Mouse (Mus musculus) ovary, postnatal 10 days (tissue): Measurements from ENCODE around the gene Zkscan7.
"Not testable (repeated sequence)": the region's sequence is repeated elsewhere in the genome, so short reads cannot be mapped to it uniquely, and the experiment has no call there.

Source experiments
- DNase-seq: peaks from one replicate; pipeline ENCODE4 v3.0.0; 2022; ENCODE audit warnings: low spot score

The Zkscan7 gene

DNA sequence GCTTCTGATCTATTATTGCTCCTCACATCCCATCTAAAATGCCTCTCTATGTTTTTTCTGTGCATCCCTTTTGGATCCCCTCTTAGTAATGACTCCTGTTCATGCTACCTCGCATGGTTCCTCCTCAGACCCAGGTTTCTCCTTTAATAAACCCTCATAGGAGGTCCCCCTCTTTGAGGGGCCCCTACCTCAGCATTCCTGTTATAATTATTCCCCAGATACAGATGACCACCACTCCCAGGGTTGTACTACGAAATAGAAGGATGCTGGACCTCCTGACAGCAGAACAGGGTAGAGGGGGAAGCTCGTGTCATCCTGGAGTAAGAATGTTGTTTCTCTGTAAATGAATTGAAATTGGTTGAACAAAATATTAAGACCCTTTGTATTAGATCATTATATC is at the start of gene Zkscan7:
Gene Zkscan7, plus strand, starts transcription at position 301 of the 400 bp plus-strand sequence.
- DNase-seq = no peak

DNA sequence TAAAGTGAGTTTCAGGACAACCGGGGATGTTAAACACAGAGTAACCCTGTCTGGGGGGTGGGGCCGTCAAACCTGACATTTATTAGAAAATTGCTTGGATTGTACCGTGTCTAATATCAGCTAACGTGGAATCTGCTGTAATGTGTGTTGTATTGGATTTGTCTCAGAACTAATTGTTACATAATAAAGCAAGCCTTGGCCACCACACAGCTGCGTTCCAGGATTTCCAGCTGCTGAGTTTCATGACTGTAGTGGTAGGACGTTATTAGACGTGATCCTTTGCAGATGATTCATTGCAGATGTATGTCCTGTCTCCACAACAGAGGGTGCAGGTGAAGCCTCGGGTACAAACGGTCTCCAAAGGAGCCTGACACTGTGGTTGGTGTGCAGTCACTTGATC is 49.4 kb upstream of the Zkscan7 start:
- DNase-seq = no peak

- DNase-seq = peak; percentile 27
Observed at GRCm38 (mm10) chr9:122836790-122837189, 48.7 kb upstream of the Zkscan7 start.

- no peak for DNase-seq
Observed at GRCm38 (mm10) chr9:122837216-122837615, 48.3 kb upstream of the Zkscan7 start.

DNA sequence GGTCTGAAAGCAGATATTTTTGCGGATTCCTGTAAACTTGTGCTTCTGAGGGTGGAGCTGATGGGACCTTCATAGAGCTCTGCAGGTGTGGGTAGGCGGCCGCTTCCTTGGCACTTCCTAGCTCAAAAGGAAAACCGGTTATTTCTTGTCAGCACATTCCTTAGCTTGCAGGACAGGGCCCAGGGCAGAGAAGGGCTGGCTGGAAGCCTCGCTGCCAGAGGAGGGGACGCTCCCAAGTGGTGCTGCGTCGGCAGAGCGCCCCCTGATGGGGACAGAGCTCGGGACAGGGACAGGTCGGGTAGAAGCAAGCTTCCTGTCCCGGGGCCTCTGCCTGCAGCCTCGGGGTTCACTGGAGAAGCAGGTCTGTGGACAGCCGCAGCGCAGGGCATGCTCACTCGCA is 47.8 kb upstream of the Zkscan7 start:
- DNase-seq = peak; percentile 15

DNA sequence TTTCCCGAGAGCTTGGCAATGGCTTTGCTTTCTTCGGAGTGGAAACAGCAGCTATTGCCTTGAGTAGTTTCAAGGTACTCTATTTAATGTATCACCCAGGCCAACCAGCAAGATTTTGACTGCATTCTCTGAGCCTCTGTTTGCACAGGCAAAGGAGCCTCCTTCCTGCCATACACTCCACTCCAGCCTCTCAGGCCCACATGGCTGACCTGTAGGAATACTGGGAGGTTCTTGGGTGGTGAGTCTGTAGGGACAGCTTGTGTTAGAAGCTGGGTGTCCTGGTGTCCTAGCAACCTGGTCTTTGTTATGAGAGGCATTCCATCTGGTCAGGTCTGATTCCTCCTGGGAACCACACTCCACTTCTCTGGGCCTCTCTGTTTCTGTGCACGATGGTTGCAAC is 41.7 kb upstream of the Zkscan7 start, which contains the start of gene Gm35549:
Gene Gm35549, minus strand, starts transcription at position 276 of the 400 bp plus-strand sequence.
- no peak for DNase-seq

DNA sequence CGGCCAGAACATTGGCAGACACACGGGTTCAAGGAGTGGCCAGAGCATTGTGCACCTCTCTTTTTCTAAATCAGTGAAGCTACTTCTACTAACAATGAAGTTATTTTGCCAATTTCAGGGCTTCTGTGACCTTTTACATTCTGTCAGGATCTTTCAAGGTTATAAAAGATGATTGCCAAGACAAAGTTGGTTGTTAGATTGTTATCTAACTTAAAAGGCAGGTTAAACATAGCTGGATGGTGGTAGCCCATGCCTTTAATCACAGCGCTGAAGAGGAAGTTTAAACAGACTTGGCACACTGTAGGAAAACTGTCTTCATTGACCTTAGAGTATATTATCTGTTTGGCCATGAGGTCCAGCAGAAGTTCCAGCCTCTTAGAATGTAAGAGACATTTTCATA is 39.9 kb upstream of the Zkscan7 start:
- no peak for DNase-seq

DNA sequence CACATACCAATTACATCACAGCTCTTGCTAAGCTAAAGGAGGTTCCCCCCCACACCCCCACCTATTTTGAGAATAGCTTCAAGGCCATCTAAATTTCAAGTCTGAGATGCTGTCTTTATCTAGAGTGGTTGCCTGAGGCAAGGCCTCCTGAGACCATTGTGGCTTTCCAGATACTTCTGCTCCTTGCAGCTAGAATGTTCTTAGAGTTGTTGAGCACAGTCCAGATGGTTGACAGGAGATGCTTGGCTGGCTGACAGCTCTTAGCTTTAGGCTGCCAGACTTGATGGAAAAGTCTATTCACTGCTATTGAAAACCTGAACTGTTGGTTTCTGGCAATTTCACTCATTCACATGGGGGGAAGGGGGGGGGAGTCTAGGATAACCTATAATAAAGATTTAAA is 39.3 kb upstream of the Zkscan7 start:
- DNase-seq = no peak

DNA sequence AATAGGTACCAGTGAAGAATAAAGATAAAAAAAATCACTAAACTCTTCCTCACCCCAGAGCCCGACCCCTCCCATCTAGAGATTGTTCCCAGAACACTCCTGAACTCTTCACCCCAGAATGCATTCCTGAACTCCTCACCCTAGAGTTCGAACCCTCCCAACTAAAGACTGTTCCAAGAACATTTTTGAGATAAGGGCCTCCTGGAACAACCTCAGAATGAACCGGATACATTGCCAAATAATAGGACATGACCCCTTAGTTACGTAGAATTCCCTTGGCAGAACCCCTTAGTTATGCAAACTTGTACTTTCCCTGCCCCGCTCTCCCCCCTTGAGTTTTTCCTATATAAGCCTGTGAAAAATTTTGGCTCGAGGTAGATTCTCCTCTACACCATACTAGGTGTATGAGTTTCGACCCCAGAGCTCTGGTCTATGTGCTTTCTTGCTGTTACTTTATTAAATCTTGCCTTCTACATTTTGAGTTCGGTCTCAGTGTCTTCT is 37.6 kb upstream of the Zkscan7 start:
- DNase-seq = not testable (repeated sequence)

DNA sequence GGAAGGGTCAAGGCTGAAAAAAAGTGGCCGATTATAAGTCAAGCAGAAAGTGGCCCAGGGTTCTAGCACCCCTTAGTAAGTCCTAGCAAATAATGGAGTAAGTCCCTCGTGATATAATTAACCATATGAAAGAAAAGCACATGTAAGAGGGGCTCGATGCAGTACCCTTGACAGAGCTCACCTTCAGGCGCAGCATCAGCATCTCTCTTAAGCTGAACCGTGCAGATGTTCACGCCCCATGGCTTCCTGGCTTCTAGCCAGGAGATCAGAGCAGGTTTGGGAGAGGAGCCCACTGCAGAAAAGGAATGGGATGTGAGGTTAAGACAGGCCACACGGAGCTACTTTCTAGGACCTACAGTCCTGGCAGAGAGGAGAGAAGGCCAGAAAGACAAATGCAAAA is 31.0 kb upstream of the Zkscan7 start:
- DNase-seq = no peak

GRCm38 (mm10) chr9:122855141-122855540 is 30.3 kb upstream of the Zkscan7 start:
- not testable (repeated sequence) for DNase-seq

DNA sequence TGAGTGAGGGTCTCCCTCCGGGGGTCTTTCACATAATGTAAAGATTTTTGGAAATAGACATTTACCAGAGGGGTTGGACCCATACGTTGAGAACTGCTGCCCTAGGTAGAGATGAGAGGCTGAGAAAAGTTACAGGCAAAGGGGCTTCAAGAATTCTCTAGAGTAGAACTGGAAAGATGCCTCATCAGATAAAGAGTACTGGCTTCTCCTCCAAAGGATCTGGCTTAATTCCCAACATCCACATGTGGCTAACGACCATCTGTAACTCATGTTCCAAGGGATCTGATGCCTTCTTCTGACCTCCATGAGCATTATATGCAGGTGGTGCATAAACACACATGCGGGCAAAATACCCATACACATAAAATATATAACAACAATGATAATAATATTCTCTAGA is 29.9 kb upstream of the Zkscan7 start:
- DNase-seq = no peak

- DNase-seq = no peak
Observed at GRCm38 (mm10) chr9:122856716-122857115, 28.8 kb upstream of the Zkscan7 start.

DNA sequence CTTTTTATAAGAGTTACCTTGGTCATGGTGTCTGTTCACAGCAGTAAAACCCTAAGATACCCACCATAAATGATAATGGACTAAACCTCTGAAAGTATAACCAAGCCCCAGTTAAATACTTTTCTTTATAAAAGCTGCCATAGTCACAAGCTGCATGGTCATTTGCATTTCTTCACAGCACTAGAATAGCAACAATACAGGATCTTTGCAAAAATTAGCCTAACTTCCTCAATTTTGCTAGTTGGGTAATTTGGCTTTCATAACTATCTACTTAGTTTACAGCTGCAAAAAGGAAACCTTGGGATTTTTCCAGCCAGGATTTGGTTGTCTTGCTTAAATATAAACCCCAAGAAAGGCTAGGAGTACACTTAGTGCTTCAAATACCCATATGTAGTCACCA is 24.7 kb upstream of the Zkscan7 start:
- DNase-seq = no peak

GRCm38 (mm10) chr9:122863731-122864130 is 21.8 kb upstream of the Zkscan7 start:
- DNase-seq = no peak

DNA sequence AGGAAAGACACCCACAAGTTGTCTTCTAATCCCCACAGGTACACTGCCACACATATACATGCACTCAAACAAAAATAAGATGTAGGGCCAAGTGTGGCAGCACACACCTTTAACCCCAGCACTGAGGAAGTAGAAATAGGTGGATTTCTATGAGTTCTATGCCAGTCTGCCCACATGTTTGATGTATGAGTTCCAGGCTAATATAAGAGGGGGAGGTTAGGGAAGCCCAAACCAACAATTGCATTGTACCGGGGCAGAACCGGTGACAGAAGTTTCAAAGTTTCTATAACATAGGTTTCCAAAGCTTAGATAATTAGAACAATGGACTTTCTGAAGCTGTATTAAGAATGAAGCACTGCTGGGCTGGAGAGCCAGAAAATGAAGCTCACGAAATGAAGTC is 20.6 kb upstream of the Zkscan7 start:
- no peak for DNase-seq

DNA sequence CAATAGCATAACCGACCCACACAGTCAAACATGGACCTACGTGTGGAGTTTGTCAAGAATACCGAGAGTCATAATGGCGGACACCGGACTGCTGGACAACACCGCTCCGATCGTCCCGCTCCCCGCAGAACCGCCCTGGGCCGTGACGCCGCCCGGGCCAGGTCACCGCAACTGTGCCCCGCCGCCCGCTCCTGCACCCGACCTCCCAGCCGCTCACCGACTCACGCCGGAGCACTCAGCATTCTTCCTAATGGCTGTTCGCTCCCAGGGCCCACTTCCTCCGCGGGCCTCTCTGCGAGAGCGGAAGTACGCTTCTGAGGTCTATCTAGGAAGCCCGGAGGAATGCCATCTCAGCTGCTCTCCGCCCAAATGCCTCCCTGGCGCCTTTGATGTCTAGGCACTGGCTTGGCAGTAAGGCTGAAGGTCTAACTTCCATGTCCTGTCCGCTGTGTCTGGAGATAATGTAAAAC is 19.8 kb upstream of the Zkscan7 start, which contains the start of gene Zfp445:
Gene Zfp445, minus strand, starts transcription at position 310 of the 470 bp plus-strand sequence.
- peak; percentile 68 for DNase-seq

DNA sequence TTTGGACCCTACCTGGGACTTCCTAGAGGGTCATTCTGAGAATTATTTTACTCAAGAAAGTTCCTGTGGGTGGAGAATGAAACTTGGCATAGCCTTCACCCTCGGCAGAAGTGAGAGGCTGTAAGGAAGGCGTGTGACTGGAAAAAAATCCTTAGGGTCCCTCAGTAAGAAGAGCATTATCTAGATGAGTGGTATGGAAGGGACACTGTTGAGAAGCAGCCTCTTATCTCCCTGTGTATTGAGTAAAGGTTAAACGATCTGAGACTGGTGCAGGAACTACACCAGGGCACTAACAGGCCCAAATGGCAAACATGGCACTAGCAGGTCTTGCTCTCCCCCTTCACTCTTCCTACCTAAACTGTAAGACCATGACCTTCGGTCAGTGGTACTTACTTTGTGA is 19.3 kb upstream of the Zkscan7 start:
- no peak for DNase-seq

DNA sequence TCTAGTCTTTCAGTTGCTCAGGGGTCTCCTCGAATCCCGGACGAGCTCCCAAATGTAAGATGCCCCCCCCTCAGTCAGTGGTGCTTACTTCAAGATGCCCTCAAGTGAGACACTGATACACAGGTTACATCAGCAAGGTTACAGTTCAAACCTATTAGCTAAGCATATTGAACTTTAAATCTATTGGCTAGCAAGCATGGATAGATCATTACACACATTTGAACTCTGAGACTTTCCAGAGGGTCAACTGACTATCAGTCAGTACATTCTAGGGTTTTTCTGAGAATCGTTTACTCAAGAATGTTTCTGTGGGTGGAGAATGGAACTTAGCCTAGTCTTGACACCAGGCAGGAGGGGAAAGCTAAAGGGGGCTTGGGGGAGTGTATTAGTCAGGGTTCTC is 12.9 kb upstream of the Zkscan7 start:
- DNase-seq = no peak

- no peak for DNase-seq
Observed at GRCm38 (mm10) chr9:122874653-122875052, 10.8 kb upstream of the Zkscan7 start.

- no peak for DNase-seq
Observed at GRCm38 (mm10) chr9:122875145-122875544, 10.3 kb upstream of the Zkscan7 start.

DNA sequence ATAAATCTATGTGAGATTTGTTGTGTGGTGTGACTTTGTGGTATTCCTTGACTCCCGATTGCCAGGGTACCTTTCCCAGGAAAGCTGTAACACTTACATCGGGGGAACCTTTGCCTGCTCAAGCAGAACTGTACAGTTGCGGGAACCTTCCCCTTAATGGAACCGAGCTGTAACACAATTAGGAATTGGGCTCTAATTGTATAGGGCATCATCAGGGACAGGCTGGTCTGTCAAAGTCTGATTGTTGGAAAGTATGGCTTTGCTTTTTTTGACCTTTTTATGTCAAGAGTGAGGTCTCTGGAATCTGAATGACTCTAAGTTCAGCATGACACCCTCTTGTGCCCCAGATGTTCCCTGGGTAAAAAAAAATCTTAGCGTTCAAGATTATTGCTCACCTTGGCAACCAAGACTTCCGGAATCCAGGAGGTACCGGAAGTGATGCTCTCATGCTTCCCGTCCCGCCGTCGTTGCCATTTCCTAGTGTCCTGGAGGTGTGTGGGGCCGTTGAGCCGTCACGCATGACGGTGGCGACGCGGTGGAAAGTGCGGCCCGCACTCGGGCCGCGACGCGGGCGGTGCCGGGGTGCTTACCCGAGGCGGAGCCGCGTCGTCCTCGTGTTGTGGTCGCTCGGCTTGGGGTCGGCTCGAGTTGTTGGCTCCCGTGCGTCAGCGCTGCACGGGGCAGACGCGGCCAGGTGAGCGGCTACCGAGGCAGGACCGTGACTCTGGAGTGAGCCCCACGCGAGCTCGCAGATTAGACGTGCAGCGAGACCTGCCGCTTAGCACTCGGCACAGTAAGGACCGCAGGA is 1.1 kb downstream of the Zkscan7 start:
- DNase-seq = peak; percentile 29

DNA sequence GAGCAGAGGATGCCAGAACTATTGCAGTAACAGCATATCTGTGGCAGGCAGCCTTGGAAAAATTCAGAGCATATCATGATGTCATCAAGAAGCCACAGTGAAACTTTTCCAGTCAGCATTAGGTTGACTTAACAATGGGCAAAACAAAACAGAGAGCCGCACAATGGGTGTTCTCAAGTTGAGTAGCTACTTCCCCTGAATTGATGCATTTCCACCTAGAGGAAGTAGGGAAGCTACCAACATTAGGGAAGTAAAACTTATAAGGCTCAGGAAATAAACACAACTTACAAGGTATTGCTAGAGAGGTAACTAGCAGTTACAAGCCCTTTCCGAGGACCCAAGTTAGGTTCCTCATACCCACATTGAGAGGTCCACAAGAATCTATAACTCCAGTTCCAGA is 15.6 kb downstream of the Zkscan7 start:
- DNase-seq = no peak
